Mouse (Mus musculus): ENCODE data around the gene Wdr61.

Wdr61 gene

DNA sequence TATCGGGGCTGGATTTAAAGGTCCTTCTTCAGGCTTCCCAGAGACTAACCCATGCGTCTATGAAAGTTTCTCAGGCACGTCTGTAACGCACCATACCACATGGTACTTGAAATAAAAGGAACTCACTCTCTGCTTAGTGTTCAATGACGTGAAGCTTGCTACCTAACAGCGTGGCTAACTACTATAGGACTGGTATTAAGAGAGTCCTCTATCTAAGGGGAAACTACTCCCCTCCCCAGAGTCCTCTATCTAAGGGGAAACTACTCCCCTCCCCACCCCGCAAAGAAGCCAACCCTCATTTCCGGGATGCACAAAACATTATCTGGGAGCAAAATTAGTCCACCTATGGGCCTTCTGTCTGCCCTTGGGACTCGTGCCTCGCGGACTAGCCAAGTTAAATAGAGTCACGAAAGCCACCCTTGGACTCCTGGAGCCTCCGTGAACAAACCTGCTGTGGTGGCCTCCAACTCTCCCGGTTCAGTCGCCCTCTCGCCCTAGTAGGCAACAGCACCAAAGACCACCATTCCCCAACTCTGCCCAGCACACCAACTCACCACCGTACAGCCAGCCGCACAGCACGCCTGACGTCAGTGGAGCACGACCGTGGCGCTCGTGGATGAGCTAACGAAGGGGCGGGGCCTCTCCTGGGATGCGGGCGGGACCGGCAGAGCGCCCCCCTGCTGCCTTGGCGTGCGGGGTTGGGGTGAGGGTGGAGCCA, at the start of gene Wdr61:
Gene Wdr61, minus strand, starts transcription at position 599 of the 718 bp plus-strand sequence.
- peak; percentile 95 for DNase-seq

DNA sequence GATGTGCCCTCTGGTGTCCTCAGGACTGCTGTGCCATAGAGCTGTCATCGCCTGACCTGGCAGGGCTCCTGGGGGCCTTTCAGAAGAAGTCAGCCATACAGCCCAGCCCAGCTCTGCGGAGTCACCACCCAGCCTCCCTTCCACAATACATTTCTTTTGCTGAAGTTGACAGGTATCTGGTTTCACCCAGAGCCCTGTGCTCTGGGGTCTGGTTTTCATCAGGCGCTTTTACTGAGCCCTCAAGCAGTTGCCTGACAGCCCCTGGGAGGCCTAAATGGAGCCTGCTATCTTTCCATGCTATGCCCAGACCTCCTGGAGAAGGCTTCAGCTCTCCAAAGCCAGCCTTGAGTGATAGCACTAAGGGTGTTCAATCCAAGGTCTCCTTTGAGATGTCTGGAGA, 49.7 kb upstream of the Wdr61 start:
- no peak for DNase-seq

DNA sequence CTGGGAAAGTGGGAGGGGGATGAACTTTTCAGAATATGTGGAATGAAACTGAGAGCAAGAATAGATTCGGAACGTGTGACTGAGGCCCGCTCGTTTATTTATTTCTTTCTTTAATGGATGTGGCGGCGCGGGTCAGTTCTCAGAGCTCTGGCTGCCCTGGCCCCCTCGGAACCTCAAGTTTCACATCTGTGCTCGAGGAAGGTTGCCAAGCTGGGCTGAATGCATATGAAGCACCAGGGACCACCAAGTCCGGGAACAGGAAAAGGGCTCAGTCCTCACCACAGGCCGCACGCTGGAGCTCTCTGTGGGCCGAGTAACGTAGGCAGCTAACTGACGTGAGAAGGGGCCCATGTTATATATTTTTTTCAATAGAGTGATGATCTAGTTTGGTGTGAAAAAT, 48.2 kb upstream of the Wdr61 start:
- no peak for DNase-seq

DNA sequence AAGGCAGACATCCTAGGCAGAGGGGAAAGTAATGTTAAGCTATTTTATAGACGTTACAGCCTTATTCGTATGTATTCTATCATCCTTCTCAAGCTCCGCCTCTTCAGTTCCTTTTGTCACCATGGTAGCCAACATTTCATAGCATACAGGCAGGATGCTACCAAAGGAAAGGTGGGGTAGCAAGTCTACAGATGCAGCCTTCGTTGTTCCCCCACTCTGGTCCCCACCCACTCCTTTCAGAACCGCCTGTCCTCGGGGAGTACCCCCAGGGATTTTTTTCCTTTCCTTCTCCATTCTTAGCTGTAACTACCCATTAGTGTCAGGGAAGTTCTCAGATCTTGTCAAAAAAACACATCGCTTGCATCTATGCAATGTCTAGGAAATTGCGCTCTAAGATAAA, 45.0 kb upstream of the Wdr61 start:
- DNase-seq, result no peak

DNA sequence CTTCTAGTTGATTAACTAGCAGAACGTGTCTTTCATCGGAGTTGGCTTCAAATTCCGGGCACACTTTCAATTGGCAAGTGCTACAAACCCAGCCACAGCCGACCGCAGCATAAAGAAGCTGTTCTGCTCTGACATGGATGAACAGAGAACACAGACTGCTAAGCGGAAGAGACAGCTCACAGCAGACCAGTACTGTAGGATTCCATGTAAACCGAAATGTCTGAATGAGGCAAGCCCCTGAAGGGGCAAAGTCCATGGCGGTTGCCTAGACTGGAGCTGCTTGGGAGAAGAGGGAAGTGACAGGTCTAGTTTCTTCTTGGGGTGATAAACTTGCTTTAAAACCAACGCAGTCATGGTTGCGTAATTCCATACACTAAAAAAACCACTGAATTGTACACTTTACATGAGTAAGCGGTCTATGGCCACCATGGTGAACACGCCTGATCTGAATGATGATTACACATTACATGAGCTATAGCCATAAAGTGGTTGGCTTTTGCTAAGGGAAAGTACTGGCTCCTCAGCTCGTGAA, 42.2 kb upstream of the Wdr61 start:
- DNase-seq, result no peak

DNA sequence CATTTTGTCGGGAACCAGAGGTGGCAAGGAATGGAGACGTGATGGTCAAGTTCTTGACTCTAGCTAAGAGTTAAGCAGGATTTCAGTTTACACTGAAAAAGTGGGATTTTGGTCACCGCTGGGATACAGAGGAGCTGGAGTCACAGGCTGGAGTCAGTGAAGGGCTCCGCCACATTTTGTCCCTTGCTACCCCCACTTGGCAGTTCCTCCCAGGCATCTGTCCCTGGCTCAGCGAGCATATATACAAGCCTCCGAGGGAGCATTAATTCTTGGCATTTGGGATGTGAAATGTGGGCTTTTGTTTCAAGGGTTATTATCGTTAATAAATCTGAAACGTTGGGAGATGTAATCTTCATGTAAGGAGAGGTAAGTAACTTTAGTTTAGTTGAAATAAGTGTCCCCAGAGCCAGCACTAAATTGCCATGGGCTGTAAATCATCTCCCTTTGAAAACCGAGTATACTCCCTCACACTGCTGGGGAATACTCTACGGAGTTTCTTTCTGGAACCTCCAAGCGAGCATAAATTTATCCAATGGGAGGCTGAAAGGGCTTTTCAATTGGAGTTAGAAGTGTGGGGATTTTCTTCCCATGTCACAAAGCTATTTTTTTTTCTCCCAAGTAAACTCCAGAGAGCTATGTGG, 35.9 kb upstream of the Wdr61 start:
- no peak for DNase-seq

DNA sequence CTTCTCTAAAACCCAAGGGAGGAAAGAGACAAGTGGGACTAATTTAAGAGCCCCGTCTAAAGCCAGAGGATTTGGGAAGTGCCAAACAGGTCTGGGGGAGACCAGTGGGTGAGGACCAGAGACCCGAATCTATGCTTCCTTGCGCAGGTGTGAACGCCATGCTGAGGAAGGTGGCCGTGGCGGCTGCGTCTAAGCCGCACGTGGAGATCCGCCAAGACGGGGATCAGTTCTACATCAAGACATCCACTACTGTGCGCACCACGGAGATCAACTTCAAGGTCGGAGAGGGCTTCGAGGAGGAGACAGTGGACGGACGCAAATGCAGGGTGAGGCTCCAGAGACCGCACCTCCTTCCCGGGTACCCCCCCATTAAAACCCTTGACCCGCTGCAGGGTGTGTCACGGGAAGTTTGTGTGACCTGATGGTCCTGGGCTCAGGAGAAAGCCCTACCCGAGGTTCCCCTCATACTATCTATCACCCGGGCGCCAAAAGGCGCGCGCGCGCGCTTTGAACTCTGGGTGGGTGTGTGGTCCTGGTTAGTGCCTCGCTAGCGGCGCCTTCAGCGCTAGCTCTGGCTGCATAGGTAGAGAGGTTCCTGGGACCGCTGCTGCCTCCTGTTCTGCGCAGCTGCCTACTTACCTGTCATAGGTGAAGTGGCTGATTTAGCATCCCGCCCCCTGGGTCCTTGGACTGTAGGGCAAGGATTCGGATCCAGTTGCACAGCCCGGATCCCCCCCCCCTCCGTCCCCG, 31.2 kb upstream of the Wdr61 start:
- no peak for DNase-seq

DNA sequence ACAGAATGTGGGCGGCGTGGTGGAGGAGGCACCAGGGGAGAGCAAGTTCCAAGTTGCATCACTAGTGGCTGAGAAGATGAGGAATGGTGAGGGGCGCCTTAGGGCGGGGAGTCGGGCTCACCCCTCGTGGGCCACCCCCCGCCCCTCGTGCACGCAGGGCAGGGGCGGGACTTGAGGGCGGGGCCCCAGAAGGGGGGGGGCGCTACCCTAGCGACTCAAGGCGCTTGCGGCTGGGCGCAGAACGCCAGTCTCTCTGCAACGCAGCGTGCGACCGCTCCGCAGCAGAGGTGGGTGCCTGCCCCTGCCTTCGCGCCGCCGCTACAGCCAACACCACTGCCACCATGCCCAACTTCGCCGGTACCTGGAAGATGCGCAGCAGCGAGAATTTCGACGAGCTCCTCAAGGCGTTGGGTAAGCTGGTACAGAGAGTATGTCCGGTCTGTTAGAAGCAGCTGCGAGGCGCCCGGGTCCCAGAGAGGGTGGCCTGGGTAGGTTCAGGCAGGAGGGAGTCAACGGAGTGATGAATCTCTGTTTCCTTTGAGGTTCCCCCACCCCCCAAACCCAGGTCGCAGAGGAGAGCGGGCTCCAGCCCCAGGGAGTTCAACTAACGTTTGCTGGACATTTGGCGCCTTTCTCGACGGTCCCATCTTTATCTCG, 30.4 kb upstream of the Wdr61 start, which contains the start of gene Crabp1:
Gene Crabp1, plus strand, starts transcription at position 188 of the 657 bp plus-strand sequence.
- no peak for DNase-seq

DNA sequence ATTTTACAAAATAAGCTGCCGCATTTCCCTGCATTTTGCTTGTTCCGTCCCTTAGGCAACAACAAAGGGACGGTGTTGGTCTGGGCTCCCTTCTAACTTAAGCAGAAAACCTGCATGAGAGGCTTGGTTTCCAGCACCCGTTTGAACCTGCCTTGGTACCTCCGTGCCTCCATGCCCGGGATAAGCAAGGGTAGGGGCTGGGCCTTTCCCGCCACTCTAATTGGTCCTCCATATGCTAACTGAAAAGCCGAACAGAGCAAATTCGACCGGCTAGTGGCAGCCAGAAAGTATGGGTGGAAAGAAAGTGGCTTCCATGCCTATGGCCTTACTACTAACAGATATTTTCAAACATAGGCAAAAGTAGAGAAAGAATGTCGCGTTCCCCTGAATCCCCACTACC, 29.8 kb upstream of the Wdr61 start:
- no peak for DNase-seq

DNA sequence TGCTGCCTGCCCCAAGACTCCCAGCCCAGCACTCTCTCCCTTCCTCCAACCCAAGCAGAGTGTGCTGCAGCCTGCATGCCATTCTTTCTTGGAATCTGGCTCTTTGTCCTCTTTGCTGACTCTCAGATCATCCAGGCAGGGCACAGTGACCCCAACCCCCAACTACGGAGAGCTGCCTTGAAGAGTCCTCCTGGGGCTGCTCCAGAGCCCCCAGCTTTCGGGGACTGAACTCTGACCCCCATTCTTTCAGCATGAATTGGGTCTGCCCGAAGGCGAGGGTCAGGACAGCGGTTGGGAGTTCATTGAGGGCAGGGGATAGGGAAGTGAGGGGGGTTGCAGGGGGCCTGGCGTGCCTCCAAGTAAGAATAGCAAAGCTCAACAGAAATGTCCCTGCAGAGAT, 25.3 kb upstream of the Wdr61 start:
- DNase-seq, result no peak

DNA sequence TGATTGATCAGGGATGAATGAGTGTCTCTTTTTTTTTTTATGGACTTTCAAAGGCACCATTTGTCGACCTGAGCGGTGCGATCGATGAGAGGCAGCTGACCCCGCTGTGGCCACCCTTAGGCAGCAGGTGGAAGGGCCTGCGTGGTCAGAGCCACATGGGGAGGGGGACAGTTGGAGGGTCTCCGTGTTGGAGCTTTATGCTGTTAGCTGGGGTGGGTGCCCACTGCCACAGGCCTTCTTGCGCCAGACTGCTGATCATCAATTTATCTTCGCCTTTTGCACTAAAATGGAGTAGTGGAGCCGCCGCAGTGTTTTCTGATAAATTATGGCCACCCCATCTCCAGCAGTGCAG, 18.6 kb upstream of the Wdr61 start:
- DNase-seq, result no peak

DNA sequence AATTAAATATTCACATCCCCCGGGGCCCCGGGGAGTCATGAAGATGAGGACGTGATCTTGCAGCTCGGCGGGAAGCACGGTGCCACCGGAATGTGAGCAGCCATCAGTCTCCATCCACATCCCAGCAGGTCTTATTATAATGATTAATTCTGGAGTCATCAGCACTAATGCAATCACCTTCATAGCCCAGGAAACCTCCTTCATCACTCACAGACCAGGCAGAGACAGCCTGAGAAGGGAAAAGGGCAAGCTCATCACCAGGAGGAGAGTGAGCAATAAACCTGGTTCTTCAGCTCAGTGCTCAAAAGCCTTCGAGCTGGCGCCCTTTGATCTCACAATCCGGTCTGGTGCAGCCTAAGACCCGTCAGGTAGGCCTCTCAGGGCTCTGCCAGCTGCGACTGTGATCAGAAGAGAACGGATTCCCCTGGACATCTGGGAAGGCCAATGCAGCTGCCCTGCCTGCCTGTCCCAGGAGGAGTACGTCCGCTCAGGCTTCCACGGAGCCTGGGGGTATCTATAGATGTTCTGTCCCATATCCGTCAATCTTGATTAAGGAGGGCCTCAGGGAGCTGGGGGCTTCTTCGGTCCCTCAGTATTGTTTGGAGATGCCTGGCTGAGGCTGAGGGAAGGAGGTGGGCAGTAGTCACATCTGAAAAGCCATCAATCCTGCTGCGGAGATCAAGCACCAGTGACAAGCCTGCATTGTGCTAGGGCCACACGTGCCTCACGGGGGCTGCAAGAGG, 18.1 kb upstream of the Wdr61 start:
- DNase-seq, result no peak

DNA sequence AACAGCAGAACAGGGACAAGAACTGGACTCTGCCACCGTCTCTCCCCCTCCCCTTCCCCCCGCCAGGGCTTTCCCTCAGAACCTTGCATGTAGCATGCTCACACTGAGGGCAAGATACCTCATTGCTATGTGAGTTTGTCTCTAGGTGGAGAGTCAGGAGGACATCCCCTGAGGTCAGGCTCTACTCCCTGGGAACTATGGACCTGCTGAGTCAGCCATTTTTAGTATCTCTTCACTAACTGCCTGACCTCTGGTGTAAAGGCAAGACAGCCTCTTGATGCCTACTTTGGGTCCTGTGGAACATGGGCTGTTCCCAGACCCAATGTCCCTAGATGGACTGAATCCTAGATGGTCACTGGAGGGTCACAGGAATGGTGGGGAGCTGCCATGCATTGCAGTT, 17.4 kb upstream of the Wdr61 start:
- DNase-seq, result no peak

DNA sequence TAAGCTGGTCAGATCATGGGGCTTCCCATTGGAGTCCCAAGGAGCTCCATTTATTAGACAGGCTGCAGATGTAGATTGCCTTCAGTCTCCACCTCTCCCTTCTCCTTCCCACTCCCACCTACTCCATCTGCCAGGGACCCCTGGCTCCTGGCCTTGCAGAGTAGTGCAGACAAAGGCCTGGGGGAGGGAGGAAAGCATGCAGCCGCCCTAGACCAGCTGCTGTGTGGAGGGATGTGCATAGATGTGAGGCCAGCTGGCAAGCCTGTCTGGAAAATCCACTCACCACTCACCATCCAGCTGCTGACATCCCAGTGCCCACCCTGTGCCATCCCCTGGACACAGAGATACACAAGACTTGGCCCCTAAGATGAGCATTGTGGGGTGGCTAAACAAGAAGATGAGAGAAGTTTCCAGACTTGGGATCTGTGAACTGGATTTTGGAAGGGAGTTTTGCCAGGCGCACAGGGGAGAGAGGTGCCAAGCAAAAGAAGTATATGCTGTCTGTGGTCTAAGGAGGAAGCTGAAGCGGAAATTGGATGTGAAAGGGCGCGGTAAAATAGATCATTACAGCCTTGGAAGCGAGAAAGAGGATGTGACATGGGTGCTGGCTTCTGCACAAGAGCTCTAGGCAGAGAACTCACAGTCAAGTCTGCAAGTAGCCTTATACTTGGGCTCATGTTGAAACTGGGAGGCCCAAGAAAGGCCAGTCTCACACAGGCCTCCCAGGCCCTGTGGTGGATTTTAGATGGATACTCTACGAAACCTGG, 16.1 kb upstream of the Wdr61 start:
- DNase-seq, result no peak

DNA sequence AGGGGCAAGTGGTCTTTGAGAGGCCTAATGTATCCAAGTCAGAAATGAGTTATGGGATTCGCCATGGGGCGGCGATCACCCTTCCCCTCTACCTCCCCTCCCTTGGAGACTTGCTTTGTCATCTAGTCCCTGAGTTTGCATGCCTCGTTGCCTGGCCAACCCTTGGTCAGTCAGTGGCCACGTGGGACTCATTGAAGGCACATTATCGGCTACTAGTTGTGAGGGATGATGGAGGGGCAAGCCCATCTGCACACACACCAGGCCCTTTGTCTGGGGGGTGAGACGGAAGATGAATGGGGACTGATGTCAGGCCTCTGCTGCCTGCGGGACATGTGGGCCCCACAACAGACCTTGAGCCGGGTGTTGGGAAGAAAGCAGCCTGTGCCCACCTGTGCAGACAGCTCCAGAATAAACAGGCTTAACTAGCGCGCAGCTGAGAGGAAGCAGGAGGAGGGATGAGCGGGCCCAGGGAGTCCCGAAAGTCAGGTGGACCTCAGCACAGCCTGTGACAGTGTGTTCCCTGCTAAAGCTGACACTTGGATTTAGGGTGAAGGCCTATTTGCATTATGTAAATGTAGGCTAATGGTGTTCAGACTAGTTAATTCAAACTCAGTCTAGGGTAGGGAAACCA, 11.5 kb upstream of the Wdr61 start:
- DNase-seq, result no peak

DNA sequence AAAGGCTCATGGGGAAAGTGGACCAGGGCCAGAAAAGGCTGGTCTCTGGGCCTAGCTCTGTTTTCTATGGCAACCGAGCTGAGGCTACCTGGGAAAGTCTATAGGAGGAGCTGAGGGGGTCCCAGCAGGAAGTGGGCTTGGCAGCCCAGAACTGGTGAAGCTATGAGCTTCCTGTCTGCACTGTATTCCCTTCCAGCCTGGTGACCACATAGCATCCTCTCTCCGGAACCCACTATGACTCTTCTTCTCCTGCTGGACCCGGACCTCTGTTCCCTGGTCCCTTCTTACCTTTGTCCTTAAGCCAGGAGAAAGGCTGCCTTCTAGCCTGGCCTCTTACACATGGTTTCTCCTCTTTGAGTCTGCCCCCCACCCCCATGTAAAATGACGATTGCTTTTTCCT, 9.6 kb upstream of the Wdr61 start:
- no peak for DNase-seq

DNA sequence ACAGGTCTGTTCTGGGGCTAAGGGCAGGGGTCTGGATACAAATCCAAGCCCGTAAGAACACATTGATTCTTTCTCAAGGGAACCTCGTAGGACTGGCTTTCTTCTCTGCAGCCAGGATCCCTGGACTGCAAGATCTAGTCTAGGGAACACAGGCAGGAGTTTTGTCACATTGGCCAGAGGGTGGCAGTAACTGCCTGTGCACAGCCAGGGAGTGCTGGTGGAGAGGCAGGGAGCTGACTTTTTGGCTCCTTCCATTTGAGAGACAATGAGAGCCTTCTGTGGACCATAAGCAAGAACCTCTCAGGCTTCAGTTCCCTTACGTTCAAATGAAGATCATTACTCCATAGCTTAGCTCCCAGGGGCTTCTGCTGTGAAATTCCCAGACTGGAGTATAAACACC, 4.1 kb upstream of the Wdr61 start:
- DNase-seq, result no peak

DNA sequence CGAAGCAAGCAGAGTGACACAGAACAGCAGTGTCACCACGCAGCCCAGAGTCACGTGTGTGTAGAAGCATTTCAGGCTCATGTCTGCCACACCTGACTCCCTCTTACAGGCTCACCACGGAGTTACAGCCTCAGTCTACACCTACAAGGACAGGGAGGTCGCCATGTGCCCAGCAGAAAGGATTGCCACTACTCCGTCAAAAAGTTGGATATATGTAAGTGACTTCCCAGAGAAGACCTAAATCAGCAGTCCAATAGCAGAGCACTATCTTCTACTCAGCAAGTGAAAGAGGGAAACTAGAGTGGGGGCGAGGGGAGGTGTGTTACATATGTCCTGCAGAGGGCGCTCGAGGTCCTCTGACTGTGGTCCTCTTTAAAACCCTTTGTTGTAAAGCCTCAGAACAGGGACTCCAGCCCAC, 2.0 kb upstream of the Wdr61 start:
- DNase-seq, result peak; percentile 11

DNA sequence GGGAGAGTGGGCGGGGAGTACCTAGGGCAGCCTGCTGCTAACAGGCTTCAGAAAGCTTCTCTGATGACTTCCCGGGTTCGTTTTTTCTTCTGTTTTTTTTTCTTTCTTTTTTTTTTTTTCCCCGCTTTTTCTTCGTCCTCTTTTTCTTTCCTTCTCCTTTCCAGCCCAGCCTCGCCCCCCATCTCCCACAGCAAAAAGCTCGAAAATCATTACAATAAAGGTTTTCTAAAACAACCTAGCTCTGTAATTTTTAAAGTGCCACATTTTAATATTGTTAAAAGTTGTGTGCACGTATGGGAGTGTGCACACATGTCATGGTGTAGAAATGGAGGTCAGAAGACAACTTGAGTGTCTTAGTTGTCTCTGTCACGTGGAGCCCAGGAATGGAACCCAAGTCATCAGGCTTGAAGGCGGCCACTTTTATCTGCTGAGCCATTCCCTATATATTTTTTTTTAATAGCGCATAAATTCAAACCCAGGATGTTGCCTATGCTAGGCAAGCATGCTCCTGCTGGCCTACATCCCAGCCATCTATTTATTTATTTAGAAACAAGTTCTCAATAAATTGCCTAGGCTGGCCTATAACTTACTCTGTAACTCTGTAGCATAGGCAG, 427 bp upstream of the Wdr61 start:
- DNase-seq, result no peak

DNA sequence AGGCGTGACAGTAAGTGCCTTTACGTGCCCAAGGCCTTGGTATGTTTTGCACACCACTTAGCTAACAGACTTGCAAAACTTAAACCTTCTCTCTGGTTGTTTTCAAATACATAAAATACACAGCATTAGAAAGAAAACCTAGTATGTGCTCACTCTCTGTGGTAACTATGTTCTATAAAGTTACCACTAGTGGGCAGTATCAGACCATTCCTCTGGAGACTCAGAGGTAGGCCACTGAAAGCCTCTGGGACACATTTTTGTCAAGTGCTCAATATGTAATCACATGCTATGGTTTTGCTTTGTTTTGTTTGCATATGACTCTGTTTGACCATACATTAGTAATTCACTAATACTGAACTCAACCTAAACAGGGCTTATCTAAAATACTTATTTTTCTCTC, 2.2 kb downstream of the Wdr61 start:
- DNase-seq, result no peak

DNA sequence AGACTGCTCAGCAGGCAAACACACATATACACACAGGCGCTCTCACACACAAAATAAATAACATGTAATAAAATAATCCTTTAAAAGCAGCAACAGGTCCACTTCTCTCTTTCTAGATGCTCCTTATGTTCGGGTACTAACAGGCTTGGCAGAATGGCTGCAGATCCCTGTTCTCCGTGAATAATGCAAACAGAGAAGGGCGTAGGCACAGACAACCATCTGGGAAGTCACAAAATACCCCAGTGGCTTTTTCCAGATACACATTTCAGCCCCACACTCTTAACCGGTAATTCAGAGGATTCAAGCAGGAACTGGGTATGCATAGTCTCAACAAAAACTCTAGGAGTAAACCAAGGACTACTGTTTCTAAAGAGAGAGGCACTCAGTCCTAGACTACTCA, 8.0 kb downstream of the Wdr61 start:
- no peak for DNase-seq

All from cerebellum, adult 11-12 months (tissue).